Mouse (Mus musculus) cerebellum, adult 2 months (tissue): ENCODE results near the gene Usp46.

Experiments used
- CTCF ChIP-seq: fragments of 200-500 bp; IDR thresholded peaks from 2 replicates; pipeline ENCODE4 v1.5.1; 2011; ENCODE audit warnings: low read depth, mild to moderate bottlenecking, control low read depth, low read length, moderate library complexity, borderline replicate concordance; ENCODE audit not compliant: insufficient read depth
- POLR2A ChIP-seq: fragments of 200-500 bp; IDR thresholded peaks from 2 replicates; pipeline ENCODE4 v1.6.1; 2011; ENCODE audit warnings: low read length, control low read depth, borderline replicate concordance; ENCODE audit not compliant: insufficient read depth

- no peak for TF ChIP-seq POLR2A
- TF ChIP-seq CTCF = no peak
These were observed 6.7 kb downstream of the Usp46 start for GRCm38 (mm10) chr5:74061408-74062047.
